Mouse (Mus musculus): ENCODE measurements around the gene Agtpbp1. TPM values are rescaled to one million over a fixed set of nuclear protein-coding genes. Genes with fewer than 3 reads are reported as not detected.

Agtpbp1 gene
- total and polyA plus RNA-seq, 2 experiments from 2014 or later = 70.8 to 129 TPM

- under 1% methylated on average over 30 of the region's 73 CpGs for WGBS
- Histone ChIP-seq H3K36me3 (ENCODE audit: insufficient read depth, low read length) (no peaks in the 10 kb centered on the region), H3K9ac (replicated peaks; ENCODE audit: low read length, poor library complexity, severe bottlenecking) (peak overlapping the region; percentile 84), H3K27me3 (ENCODE audit: insufficient read depth, low read length) (no peaks in the 10 kb centered on the region), H3K9me3 (ENCODE audit: low read length) (no peaks in the 10 kb centered on the region), H3K27ac (ENCODE audit: low read depth, low read length) (peak overlapping the region; percentile 82), H3K4me1 (ENCODE audit: insufficient read depth, low read length) (peaks cover 13% of the 10 kb centered on the region), H3K4me3 (ENCODE audit: low read depth, low read length) (peak overlapping the region; percentile 77), H3K4me2 (ENCODE audit: low read depth, low read length, poor library complexity, severe bottlenecking) (peak overlapping the region; percentile 70)
- DNase-seq (ENCODE audit: low spot score) (peak; percentile 89), ATAC-seq (ENCODE audit: low FRiP score) (peak; percentile 90)
- no peak for TF ChIP-seq CTCF (IDR thresholded peaks at IDR 0.05)
Observed at GRCm38 (mm10) chr13:59557185-59557985, 27.6 kb downstream of the Agtpbp1 start.

- Histone ChIP-seq H3K27me3 (ENCODE audit: insufficient read depth, low read length) (no peaks in the 10 kb centered on the region), H3K36me3 (ENCODE audit: insufficient read depth, low read length) (no peaks in the 10 kb centered on the region), H3K27ac (ENCODE audit: low read depth, low read length) (peak overlapping the region; percentile 82), H3K9ac (replicated peaks; ENCODE audit: low read length, poor library complexity, severe bottlenecking) (peak overlapping the region; percentile 84), H3K4me1 (ENCODE audit: insufficient read depth, low read length) (peaks cover 13% of the 10 kb centered on the region), H3K9me3 (ENCODE audit: low read length) (no peaks in the 10 kb centered on the region), H3K4me2 (ENCODE audit: low read depth, low read length, poor library complexity, severe bottlenecking) (peak overlapping the region; percentile 70), H3K4me3 (ENCODE audit: low read depth, low read length) (peak overlapping the region; percentile 77)
- DNase-seq (ENCODE audit: low spot score) (peak; percentile 41), ATAC-seq (ENCODE audit: low FRiP score) (peak; percentile 80)
- WGBS = under 1% methylated on average over 39 of the region's 45 CpGs
- TF ChIP-seq CTCF (IDR thresholded peaks at IDR 0.05) = no peak
Observed at GRCm38 (mm10) chr13:59556670-59557069, 28.4 kb downstream of the Agtpbp1 start.

DNA sequence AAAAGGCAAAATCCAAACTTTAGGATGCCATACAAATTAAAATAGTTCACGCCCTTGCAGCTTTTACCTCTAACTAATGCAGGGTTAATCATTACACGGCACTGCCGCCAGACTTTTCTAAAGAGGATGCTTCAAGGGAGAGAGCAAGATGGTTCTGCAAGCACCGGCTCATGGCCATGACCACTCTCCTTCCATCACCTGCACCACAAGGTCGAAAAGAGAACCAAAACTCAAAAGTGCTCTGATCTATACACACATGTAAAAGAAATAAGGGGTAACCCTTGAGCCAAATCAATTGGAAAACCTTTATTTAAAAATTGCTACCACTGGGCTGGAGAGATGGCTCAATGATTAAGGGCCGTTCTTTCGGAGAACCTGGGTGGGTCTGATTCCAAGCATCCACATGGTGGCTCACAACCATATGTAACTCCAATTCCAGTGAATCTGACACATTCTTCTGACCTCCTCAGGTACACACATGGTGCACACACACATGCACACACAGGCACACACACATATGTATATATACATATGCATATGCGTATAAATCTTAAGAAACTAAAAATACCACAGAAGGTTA is 29.3 kb downstream of the Agtpbp1 start:
- TF ChIP-seq CTCF (IDR thresholded peaks at IDR 0.05) = no peak
- no peak overlapping the region for H3K27ac ChIP-seq (ENCODE audit: low read depth, low read length)
- no peaks in the 10 kb centered on the region for H3K9me3 ChIP-seq (ENCODE audit: low read length)
- ATAC-seq (ENCODE audit: low FRiP score) (no peak), DNase-seq (ENCODE audit: low spot score) (no peak)
- peaks cover 13% of the 10 kb centered on the region for H3K4me1 ChIP-seq (ENCODE audit: insufficient read depth, low read length)
- H3K27me3 ChIP-seq (ENCODE audit: insufficient read depth, low read length) = no peaks in the 10 kb centered on the region
- no peak overlapping the region for H3K9ac ChIP-seq (replicated peaks; ENCODE audit: low read length, poor library complexity, severe bottlenecking)
- no peaks in the 10 kb centered on the region for H3K36me3 ChIP-seq (ENCODE audit: insufficient read depth, low read length)
- WGBS = 80% methylated on average over 8 of the region's 8 CpGs
- peak overlapping the region; percentile 77 for H3K4me3 ChIP-seq (ENCODE audit: low read depth, low read length)
- H3K4me2 ChIP-seq (ENCODE audit: low read depth, low read length, poor library complexity, severe bottlenecking) = peak overlapping the region; percentile 70

- Histone ChIP-seq H3K4me2 (ENCODE audit: low read depth, low read length, poor library complexity, severe bottlenecking) (peak overlapping the region; percentile 70), H3K4me1 (ENCODE audit: insufficient read depth, low read length) (peaks cover 13% of the 10 kb centered on the region), H3K9me3 (ENCODE audit: low read length) (no peaks in the 10 kb centered on the region), H3K9ac (replicated peaks; ENCODE audit: low read length, poor library complexity, severe bottlenecking) (no peak overlapping the region), H3K27ac (ENCODE audit: low read depth, low read length) (no peak overlapping the region), H3K27me3 (ENCODE audit: insufficient read depth, low read length) (no peaks in the 10 kb centered on the region), H3K4me3 (ENCODE audit: low read depth, low read length) (peak overlapping the region; percentile 77; the same call in 1 of the 2 replicates), H3K36me3 (ENCODE audit: insufficient read depth, low read length) (no peaks in the 10 kb centered on the region)
- DNase-seq (ENCODE audit: low spot score) (no peak), ATAC-seq (ENCODE audit: low FRiP score) (no peak)
- no peak for TF ChIP-seq CTCF (IDR thresholded peaks at IDR 0.05)
- 82% methylated on average over 17 of the region's 17 CpGs for WGBS
Observed at GRCm38 (mm10) chr13:59554772-59555505, 30.1 kb downstream of the Agtpbp1 start.

GRCm38 (mm10) chr13:59552751-59553150 is 32.3 kb downstream of the Agtpbp1 start:
- Histone ChIP-seq H3K4me2 (ENCODE audit: low read depth, low read length, poor library complexity, severe bottlenecking) (no peak overlapping the region), H3K4me3 (ENCODE audit: low read depth, low read length) (no peak overlapping the region), H3K4me1 (ENCODE audit: insufficient read depth, low read length) (peaks cover 13% of the 10 kb centered on the region), H3K27me3 (ENCODE audit: insufficient read depth, low read length) (no peaks in the 10 kb centered on the region), H3K27ac (ENCODE audit: low read depth, low read length) (no peak overlapping the region), H3K9ac (replicated peaks; ENCODE audit: low read length, poor library complexity, severe bottlenecking) (no peak overlapping the region), H3K9me3 (ENCODE audit: low read length) (no peaks in the 10 kb centered on the region), H3K36me3 (ENCODE audit: insufficient read depth, low read length) (no peaks in the 10 kb centered on the region)
- ATAC-seq (ENCODE audit: low FRiP score) (no peak), DNase-seq (ENCODE audit: low spot score) (peak; percentile 31)
- TF ChIP-seq CTCF (IDR thresholded peaks at IDR 0.05) = no peak
- WGBS = 69% methylated on average over 2 of the region's 2 CpGs
